Mouse (Mus musculus) right cerebral cortex, postnatal 10 days (tissue): ENCODE results near the gene A630089N07Rik.
"Not testable (repeated sequence)": the region's sequence is repeated elsewhere in the genome, so short reads cannot be mapped to it uniquely, and the experiment has no call there.

Experiments
- DNase-seq, 2 experiments: peaks; one replicate each; pipeline ENCODE4 v3.0.0; 2021; ENCODE audit warnings: low spot score in 2 of 2

Gene A630089N07Rik

DNA sequence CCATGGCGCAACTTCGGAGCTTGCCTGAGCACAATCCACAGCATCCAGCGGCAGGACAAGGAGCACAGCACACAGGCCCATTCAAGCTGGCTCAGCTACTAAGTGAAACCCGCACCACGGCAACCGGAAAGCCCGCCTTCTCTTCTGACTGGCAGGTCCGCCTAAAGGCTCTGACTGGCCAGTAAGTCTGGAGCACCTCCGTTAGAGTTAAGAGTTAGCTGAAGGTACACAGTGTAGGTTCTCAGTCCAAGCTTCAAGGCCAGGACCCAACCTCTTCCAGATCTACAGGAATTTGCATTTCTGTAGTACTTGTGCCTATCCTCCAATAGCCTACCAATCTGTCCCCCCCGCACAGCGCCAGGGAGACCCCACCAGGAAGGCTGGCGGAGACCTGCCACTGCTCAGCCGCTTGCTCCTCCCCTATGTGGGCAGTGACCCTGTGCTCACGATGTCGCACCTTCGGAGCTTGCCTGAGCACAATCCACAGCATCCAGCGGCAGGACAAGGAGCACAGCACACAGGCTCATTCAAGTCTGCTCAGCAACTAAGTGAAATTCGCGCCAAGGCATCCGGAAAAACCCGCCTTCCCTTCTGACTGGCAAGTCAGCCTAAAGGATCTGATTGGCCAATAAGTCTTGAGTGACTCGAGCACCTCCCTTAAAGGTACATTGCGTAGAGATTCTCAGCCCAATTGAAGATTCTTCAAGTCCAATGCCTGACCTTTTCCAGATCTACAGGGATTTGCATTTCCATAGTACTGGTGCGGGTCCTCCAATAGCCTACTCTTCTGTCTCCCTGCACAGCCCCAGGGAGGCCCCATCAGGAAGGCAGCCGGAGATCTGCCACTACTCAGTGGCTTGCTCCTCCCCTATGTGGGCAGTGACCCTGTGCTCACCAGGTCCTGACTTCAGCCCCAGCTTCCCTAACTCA lies at the start of gene A630089N07Rik:
Gene A630089N07Rik (minus strand): TSS at position 562 of the 930 bp plus-strand sequence.
- DNase-seq: peak; percentile 87 to 91

GRCm38 (mm10) chr16:98107109-98107508 lies 24.9 kb upstream of the A630089N07Rik start:
- DNase-seq: no peak

GRCm38 (mm10) chr16:98081550-98081888 lies 731 bp downstream of the A630089N07Rik start:
- DNase-seq: not testable (repeated sequence)

- DNase-seq: not testable (repeated sequence)
Measured at GRCm38 (mm10) chr16:98081140-98081539, 1.1 kb downstream of the A630089N07Rik start.

GRCm38 (mm10) chr16:98079382-98079781 lies 2.9 kb downstream of the A630089N07Rik start:
- DNase-seq: not testable (repeated sequence)

- DNase-seq: peak in 1 of 2 experiments; percentile 20
Measured at GRCm38 (mm10) chr16:98041676-98042075, 40.6 kb downstream of the A630089N07Rik start.

- DNase-seq: not testable (repeated sequence)
Measured at GRCm38 (mm10) chr16:98034971-98035370, 47.3 kb downstream of the A630089N07Rik start.

DNA sequence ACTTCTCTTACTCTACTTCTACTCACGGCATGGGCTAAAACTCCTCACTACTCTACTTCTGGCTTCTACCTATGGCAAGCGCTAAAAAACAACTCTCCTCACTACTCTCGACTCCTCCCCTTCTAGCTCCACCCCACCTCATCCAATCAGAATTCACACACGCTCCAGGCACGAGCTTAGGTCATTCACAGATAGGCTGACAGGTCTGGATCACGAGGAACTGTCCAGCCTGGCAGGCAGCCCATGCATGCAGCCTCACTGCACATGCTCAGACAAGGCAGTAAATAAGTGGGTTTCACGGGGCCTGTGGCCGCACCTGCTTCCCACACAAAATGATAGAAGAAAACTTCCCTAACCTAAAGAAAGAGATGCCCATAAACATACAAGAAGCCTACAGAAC lies 56.1 kb downstream of the A630089N07Rik start:
- not testable (repeated sequence) for DNase-seq

GRCm38 (mm10) chr16:98022657-98023345 lies 59.4 kb downstream of the A630089N07Rik start:
- no peak for DNase-seq

DNA sequence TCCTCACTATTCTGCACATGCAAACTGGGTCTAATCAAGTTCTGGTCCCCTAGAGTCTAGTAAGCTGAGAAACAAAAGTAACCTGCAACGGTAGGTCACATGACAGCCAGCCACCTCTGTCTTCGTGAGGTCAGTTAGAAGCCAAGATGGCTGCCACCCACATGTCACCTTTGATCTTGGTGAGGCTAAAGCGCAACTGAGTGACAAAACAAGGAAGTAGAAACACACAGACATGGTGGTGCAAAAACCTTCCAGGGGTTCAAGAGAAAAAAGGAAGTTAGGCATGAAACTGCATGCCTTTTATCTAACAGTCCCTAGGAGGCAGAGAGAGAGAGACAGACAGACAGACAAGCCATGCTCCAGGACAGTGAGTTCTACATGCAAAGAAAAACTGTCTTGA lies 60.2 kb downstream of the A630089N07Rik start:
- DNase-seq: no peak

DNA sequence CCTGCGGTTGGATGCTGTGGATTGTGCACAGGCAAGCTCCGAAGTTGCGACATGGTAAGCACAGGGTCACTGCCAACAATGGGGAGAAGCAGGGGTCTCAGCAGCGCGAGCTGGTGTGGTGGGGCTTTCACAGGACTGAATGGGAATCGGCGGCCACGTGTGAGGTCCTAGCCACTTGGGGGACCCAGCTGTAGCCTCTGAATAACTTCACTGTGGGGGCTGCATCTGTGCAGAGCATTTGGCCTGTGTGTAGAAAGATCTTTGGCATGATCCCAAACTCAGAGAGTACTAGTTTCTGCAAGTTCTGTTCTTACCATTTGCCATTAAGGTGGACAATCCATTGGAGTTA lies 84.9 kb downstream of the A630089N07Rik start:
- not testable (repeated sequence) for DNase-seq

DNA sequence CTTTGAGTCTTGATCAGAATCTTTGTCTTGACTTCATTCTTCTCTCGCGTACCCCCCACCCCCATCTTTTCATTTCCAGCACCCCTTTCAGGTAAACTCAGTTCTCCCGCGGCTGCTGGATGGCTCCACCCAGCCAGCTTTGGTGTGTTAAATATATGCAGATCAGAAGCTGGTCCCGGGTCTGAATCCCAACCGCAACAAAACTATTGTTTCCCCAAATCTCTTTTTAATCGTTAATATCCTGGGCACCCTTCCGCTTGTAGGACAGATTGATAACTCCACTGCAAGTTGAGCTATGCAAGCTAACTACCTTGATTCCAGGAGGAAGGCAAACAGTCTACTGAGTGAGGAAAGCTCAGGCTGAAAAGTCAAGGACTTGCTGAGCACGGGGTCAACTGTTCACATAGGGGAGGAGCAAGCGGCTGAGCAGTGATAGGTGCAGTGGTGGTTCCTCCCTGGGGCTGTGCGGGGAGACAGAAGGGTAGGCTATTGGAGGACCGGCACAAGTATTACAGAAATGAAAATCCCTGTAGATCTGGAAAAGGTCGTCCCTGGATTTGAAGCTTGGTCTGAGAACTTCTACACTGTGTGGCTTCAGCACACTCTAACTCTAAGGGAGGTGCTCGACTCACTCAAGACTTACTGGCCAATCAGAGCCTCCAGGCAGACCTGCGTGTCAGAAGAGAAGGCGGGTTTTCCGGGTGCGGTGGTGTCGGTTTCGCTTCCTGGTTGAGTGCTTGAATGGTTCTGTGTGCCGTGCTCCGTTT lies 85.5 kb downstream of the A630089N07Rik start, which contains the start of gene B230307C23Rik:
Gene B230307C23Rik (plus strand): TSS at position 700 of the 767 bp plus-strand sequence.
- peak; percentile 92 to 95 for DNase-seq

DNA sequence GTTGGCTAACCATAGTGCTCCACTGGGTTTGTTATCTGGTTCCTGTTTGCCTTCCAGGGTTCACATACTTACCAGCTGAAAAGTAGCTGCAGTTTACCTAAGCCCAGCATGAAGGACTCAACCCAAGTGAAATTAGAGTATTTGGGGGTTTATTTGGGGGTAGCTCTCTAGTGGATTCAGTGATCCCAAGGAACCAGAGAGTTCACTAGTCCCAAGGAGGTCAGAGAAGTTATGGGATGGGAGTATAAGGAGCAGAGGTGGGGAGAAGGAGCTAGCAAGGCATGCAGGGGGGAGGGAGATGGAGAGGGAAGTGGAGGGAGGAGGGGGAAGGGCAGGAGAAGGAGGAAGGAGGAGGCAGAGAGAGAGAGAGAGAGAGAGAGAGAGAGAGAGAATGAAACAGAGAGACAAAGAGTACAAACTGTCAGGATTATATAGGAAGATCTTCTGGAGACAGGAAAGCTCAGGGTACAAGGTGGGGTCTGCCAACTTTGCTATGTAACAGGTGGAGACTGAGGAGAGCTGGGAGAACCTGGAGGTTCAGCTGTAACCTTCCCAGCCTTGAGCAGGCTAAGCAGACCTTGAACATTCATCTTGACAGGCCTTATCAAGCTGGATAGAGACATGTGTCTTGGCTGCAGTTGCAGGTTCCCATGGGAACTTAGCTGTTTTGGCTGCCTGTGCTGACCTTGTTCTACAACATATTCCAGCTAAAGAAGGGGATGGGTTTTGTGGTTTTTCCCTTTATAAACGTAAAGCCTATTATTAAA lies 86.2 kb downstream of the A630089N07Rik start:
- peak in 1 of 2 experiments; percentile 31 for DNase-seq

DNA sequence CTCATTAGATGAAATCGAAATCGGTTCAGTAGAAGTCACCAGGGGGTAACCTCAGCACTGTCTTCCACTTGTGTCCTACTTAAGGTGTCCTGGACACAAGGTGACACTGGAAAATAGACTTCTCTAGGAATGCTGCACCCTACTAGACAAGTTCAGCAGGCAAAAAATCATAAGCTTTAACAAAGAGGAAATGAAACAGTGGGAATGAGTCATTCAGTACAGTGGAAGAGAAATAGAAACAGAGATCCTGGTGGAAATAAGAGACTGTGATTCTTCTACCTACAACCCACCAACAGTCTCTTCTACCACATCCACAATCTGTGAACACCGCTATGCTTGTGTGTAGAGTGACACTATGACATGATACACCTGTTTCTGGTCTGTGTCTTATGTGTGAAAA lies 89.8 kb downstream of the A630089N07Rik start:
- DNase-seq: not testable (repeated sequence)

DNA sequence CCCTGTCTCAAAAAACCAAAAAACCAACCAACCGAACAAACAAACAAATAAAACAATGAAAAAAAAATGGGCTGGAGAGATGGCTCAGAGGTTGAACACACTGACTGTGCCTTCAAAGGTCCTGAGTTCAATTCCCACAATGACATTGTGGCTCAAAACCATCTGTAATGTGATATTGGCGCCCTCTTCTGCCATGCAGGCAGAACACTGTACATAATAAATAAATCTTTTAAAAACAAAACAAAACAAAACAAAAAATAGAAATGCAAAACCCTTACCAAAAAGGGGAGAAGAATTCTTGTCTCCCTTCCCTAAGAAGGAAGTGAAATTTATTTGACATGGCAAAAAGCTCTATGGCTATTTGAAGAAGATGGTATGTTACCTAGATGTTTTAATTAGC lies 90.7 kb downstream of the A630089N07Rik start:
- DNase-seq: no peak

DNA sequence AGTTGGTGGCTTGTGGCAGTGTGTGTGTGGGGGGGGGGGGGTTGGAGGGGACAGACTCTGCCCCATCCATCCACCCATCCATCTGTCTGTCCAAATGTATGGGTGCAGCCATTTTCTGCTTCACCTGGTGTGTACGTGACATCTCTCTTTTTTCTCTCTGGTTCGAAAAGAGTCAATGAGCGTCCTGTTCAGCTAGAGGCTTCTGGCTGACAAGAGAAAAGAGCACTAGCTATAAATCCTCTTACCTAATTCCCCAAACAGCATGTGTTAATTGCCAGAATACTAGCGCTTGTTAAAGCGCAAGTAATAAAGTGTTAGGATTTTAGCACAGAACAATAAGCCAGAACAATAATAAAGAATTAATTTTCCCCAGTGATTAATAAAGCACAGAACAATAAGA lies 97.7 kb downstream of the A630089N07Rik start:
- DNase-seq: no peak

DNA sequence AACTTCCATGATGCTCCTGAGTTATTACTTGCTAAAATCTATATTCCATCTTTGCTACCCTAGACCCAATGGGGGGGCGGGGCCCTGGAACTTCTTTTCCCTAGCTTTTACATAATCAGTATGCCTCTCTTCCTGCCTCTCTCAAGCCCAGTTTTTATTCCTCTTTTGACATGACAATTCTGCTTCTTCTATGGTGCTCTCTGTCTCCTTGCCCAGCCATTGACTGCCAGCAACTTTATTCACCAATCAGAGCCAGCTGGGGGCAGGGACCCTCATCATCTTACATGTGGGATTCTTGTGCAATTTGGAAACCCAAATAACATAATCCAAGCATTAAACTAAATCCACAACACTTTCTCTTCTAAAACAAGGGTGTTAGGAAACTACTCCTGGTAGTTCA lies 100.9 kb downstream of the A630089N07Rik start:
- DNase-seq: no peak

- DNase-seq: no peak
Measured at GRCm38 (mm10) chr16:97977722-97978121, 104.5 kb downstream of the A630089N07Rik start.

DNA sequence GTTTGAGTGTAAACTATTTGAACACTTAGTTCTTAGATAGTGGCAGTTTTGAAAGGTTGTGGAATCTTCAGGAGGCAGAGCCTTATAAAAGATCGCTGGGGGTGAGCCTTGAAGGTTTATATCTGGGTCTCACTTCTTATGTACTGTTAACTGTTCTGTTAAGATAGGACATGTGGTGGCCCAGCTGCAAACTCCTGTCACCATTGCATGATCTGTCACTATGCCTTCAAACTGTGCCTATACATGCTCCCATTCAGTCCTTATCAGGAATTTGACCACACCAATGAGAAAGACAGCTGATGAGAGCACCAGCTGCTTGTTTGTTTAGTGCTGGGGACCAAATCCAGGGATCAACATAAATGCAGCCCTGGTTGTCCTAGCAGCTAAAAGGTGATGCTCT lies 105.0 kb downstream of the A630089N07Rik start:
- DNase-seq: no peak

- DNase-seq: peak in 1 of 2 experiments; percentile 17
Measured at GRCm38 (mm10) chr16:97963956-97964540, 118.2 kb downstream of the A630089N07Rik start.
